Mouse (Mus musculus) liver, adult (tissue): ENCODE results near the gene Magea8.
"Not testable (repeated sequence)": the region's sequence is repeated elsewhere in the genome, so short reads cannot be mapped to it uniquely, and the experiment has no call there.

Experiments used
- GATA4 ChIP-seq: IDR thresholded peaks from 2 replicates; pipeline ENCODE4 v1.6.1; 2014; ENCODE audit warnings: mild to moderate bottlenecking, low read length; ENCODE audit not compliant: insufficient replicate concordance

The Magea8 gene

GRCm38 (mm10) chrX:154995750-154996149 is at the start of gene Magea8:
TSS of gene Magea8 (minus strand) at chrX:154995850.
- TF ChIP-seq GATA4, result not testable (repeated sequence)

- not testable (repeated sequence) for TF ChIP-seq GATA4
Measured at GRCm38 (mm10) chrX:154949405-154949804, 46.2 kb downstream of the Magea8 start, which contains the start of gene Magea3. TSS of gene Magea3 (minus strand) at chrX:154949505.

GRCm38 (mm10) chrX:154935887-154936286 is 59.8 kb downstream of the Magea8 start, which contains the start of gene Magea6:
TSS of gene Magea6 (minus strand) at chrX:154935987.
- TF ChIP-seq GATA4, result not testable (repeated sequence)
